In the genomic region with DNA sequence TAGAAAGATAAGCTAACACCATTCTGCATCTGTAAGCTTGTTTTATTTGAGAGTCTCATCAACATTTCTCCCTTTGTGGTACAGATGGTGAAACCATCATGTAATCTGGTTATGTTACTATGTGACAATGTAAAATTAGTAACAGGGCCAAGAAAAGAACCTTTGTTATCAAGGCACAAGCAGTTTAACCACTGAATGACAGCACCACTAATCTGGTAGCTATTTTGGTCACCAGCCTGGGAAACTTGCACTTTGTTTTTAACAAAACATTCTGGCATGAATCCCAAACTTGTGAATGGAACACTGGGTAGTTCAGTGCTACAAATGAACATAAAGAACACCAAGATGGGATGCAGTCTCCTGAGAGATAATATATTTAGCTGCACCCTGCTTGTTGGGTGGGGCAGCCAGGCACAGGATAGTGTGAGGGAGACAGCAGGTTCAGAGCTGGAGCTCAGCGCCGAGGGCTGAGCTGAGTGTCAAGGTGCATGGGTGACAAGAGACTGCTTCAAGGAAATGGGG, we compare ENCODE assay signal across 11 mouse cellular contexts. TPM values are rescaled to one million over a fixed set of nuclear protein-coding genes. Genes with fewer than 3 reads are reported as not detected.
A peak's percentile ranks its signal among the peaks of the same experiment; 100 is the strongest.
DNase-seq lines count a peak whose midpoint lies in the region; ATAC-seq and TF ChIP-seq lines count a peak whose summit lies in the region.
"Had no signal": no experiment of that assay in that cellular context is flagged by ENCODE, and none has a peak within 500 bp of the region (broad histone marks: within the 10 kb centered on the region; RNA-seq: fewer than 3 reads in every experiment).

No protein-coding gene starts in this region.

- no peak for ATAC-seq in embryonic facial prominence, embryonic 13.5 days (ENCODE audit: insufficient number of reproducible peaks, insufficient read depth, low FRiP score, low TSS enrichment, low read depth)
- ATAC-seq in embryonic facial prominence, embryonic 15.5 days (ENCODE audit: insufficient number of reproducible peaks, low FRiP score, low TSS enrichment, low read depth), result no peak
- ATAC-seq in liver, embryonic 15.5 days (ENCODE audit: insufficient read depth), result no peak

- H3K27me3 ChIP-seq in embryonic facial prominence, embryonic 13.5 days, result no peaks in the 10 kb centered on the region
- no peaks in the 10 kb centered on the region for H3K27me3 ChIP-seq in embryonic facial prominence, embryonic 10.5 days (replicated peaks; ENCODE audit: low read depth, poor library complexity, severe bottlenecking)
- no peaks in the 10 kb centered on the region for H3K27me3 ChIP-seq in embryonic facial prominence, embryonic 15.5 days
- H3K27me3 ChIP-seq in liver, embryonic 15.5 days, result no peaks in the 10 kb centered on the region

- H3K27ac ChIP-seq in embryonic facial prominence, embryonic 13.5 days, result peak overlapping the region; percentile 44
- H3K27ac ChIP-seq in embryonic facial prominence, embryonic 10.5 days (replicated peaks), result no peak overlapping the region
- peak overlapping the region; percentile 47; the same call in 1 of the 2 replicates for H3K27ac ChIP-seq in left cerebral cortex, adult 2 months
- peak overlapping the region; percentile 2; the same call in 1 of the 2 replicates for H3K27ac ChIP-seq in embryonic facial prominence, embryonic 15.5 days (replicated peaks)
- 0 out of 2 replicates have a peak overlapping the region, but pooled peaks have one; percentile 1 for H3K27ac ChIP-seq in liver, embryonic 15.5 days (replicated peaks)

- no peaks in the 10 kb centered on the region for H3K9me3 ChIP-seq in embryonic facial prominence, embryonic 13.5 days
- H3K9me3 ChIP-seq in embryonic facial prominence, embryonic 10.5 days, result no peaks in the 10 kb centered on the region
- H3K9me3 ChIP-seq in embryonic facial prominence, embryonic 15.5 days (replicated peaks), result no peaks in the 10 kb centered on the region
- H3K9me3 ChIP-seq in liver, embryonic 15.5 days (replicated peaks), result no peaks in the 10 kb centered on the region

- 80% methylated on average over 2 of the region's 2 CpGs for WGBS in embryonic facial prominence, embryonic 13.5 days
- WGBS in embryonic facial prominence, embryonic 10.5 days, result 78% methylated on average over 2 of the region's 2 CpGs
- WGBS in embryonic facial prominence, embryonic 15.5 days, result 76% methylated on average over 2 of the region's 2 CpGs
- 30% methylated on average over 2 of the region's 2 CpGs for WGBS in liver, embryonic 15.5 days (ENCODE audit: insufficient replicate concordance)

- no peak for TF ChIP-seq CTCF in left cerebral cortex, adult 2 months (IDR thresholded peaks at IDR 0.05)

- DNase-seq in embryonic facial prominence, embryonic 10.5 days (ENCODE audit: low spot score), result no peak
- DNase-seq in left cerebral cortex, adult 2 months (ENCODE audit: extremely low spot score in 1 of 2, low spot score in 2 of 2), result no peak
- no peak for DNase-seq in left cerebral cortex, adult 18-20 months (ENCODE audit: low spot score in 2 of 2)
- DNase-seq in natural killer cell, adult 2 months (ENCODE audit: low spot score in 2 of 2), result no peak
- no peak for DNase-seq in embryo, embryonic 11 days

- intact Hi-C loops in left cerebral cortex, adult 2 months (cut with DNase I), result no loop called here

- H3K36me3 ChIP-seq in embryonic facial prominence, embryonic 13.5 days, result peaks cover 31% of the 10 kb centered on the region
- peaks cover 39% of the 10 kb centered on the region for H3K36me3 ChIP-seq in embryonic facial prominence, embryonic 10.5 days (replicated peaks)
- H3K36me3 ChIP-seq in embryonic facial prominence, embryonic 15.5 days, result peaks cover 21% of the 10 kb centered on the region
- peaks cover 5% of the 10 kb centered on the region; the same call in 1 of the 2 replicates for H3K36me3 ChIP-seq in liver, embryonic 15.5 days (replicated peaks)

- H3K4me2 ChIP-seq in embryonic facial prominence, embryonic 13.5 days, result no peak overlapping the region
- H3K4me2 ChIP-seq in embryonic facial prominence, embryonic 15.5 days (replicated peaks), result no peak overlapping the region
- H3K4me2 ChIP-seq in liver, embryonic 15.5 days, result no peak overlapping the region

- peaks cover 5% of the 10 kb centered on the region; the same call in 1 of the 2 replicates for H3K4me1 ChIP-seq in embryonic facial prominence, embryonic 13.5 days
- H3K4me1 ChIP-seq in embryonic facial prominence, embryonic 10.5 days, result no peaks in the 10 kb centered on the region
- H3K4me1 ChIP-seq in embryonic facial prominence, embryonic 15.5 days, result no peaks in the 10 kb centered on the region; the same call in 1 of the 2 replicates
- H3K4me1 ChIP-seq in liver, embryonic 15.5 days (replicated peaks), result peaks cover 3% of the 10 kb centered on the region; the same call in 1 of the 2 replicates

- H3K4me3 ChIP-seq in embryonic facial prominence, embryonic 13.5 days, result no peak overlapping the region
- H3K4me3 ChIP-seq in embryonic facial prominence, embryonic 10.5 days, result no peak overlapping the region
- H3K4me3 ChIP-seq in left cerebral cortex, adult 2 months, result no peak overlapping the region
- no peak overlapping the region for H3K4me3 ChIP-seq in embryonic facial prominence, embryonic 15.5 days (replicated peaks)
- no peak overlapping the region for H3K4me3 ChIP-seq in liver, embryonic 15.5 days (replicated peaks)

- H3K9ac ChIP-seq in embryonic facial prominence, embryonic 13.5 days, result no peak overlapping the region
- no peak overlapping the region for H3K9ac ChIP-seq in embryonic facial prominence, embryonic 15.5 days
- H3K9ac ChIP-seq in liver, embryonic 15.5 days, result no peak overlapping the region

RNA-seq across cellular contexts. Expression of gene Fyttd1, which starts 23.2 kb away (rescaled TPM):
- polyA plus RNA-seq in embryonic facial prominence, embryonic 13.5 days (2015; fragmentation: Nextera tagmentation; extraction: Ambion mirVana), result 108 and 114 TPM in 2 replicates
- 102 and 104 TPM in 2 replicates for polyA plus RNA-seq in embryonic facial prominence, embryonic 10.5 days (2016; fragmentation: Nextera tagmentation; extraction: Ambion mirVana)
- total RNA-seq in left cerebral cortex, adult 2 months (2021), result 100 to 1,000 TPM; 112 to 119 TPM
- 100 to 1,000 TPM; 110 to 118 TPM for total RNA-seq in left cerebral cortex, adult 18-20 months (2021)
- polyA plus RNA-seq in embryonic facial prominence, embryonic 15.5 days (2015; fragmentation: Nextera tagmentation; extraction: Ambion mirVana), result 90.0 and 99.3 TPM in 2 replicates
- 21.0 and 26.8 TPM in 2 replicates for polyA plus RNA-seq in liver, embryonic 15.5 days (2015; fragmentation: Nextera tagmentation; extraction: Ambion mirVana)

RNA-seq across cellular contexts. Expression of gene Rubcn, which starts 23.5 kb away (rescaled TPM):
- 16.0 and 20.3 TPM in 2 replicates for polyA plus RNA-seq in embryonic facial prominence, embryonic 13.5 days (2015; fragmentation: Nextera tagmentation; extraction: Ambion mirVana)
- 17.7 and 19.9 TPM in 2 replicates for polyA plus RNA-seq in embryonic facial prominence, embryonic 10.5 days (2016; fragmentation: Nextera tagmentation; extraction: Ambion mirVana)
- 10 to 100 TPM; 69.8 to 73.7 TPM for total RNA-seq in left cerebral cortex, adult 2 months (2021)
- 10 to 100 TPM; 70.2 to 71.9 TPM for total RNA-seq in left cerebral cortex, adult 18-20 months (2021)
- 22.8 and 23.7 TPM in 2 replicates for polyA plus RNA-seq in embryonic facial prominence, embryonic 15.5 days (2015; fragmentation: Nextera tagmentation; extraction: Ambion mirVana)
- 5.0 and 5.8 TPM in 2 replicates for polyA plus RNA-seq in liver, embryonic 15.5 days (2015; fragmentation: Nextera tagmentation; extraction: Ambion mirVana)

RNA-seq across cellular contexts. Expression of gene Smbd1, which starts 43.8 kb away (rescaled TPM):
- not detected in 2 replicates for polyA plus RNA-seq in embryonic facial prominence, embryonic 13.5 days (2015; fragmentation: Nextera tagmentation; extraction: Ambion mirVana)
- polyA plus RNA-seq in embryonic facial prominence, embryonic 10.5 days (2016; fragmentation: Nextera tagmentation; extraction: Ambion mirVana), result not detected in 2 replicates
- total RNA-seq in left cerebral cortex, adult 2 months (2021), result not detected
- total RNA-seq in left cerebral cortex, adult 18-20 months (2021), result not detected
- polyA plus RNA-seq in embryonic facial prominence, embryonic 15.5 days (2015; fragmentation: Nextera tagmentation; extraction: Ambion mirVana), result not detected in 2 replicates
- polyA plus RNA-seq in liver, embryonic 15.5 days (2015; fragmentation: Nextera tagmentation; extraction: Ambion mirVana), result 0.18 TPM in 1 of 2 replicates, not detected in the other
- total RNA-seq: adrenal gland, postnatal 4 days; gastrocnemius, postnatal 4 days had no signal
- polyA plus RNA-seq: liver, embryonic 16.5 days had no signal

RNA-seq across cellular contexts. Expression of gene Muc20, which starts 56.9 kb away (rescaled TPM):
- polyA plus RNA-seq in embryonic facial prominence, embryonic 13.5 days (2015; fragmentation: Nextera tagmentation; extraction: Ambion mirVana), result not detected in 2 replicates
- not detected in 2 replicates for polyA plus RNA-seq in embryonic facial prominence, embryonic 10.5 days (2016; fragmentation: Nextera tagmentation; extraction: Ambion mirVana)
- total RNA-seq in left cerebral cortex, adult 2 months (2021), result not detected
- not detected for total RNA-seq in left cerebral cortex, adult 18-20 months (2021)
- polyA plus RNA-seq in embryonic facial prominence, embryonic 15.5 days (2015; fragmentation: Nextera tagmentation; extraction: Ambion mirVana), result 0.55 and 1.2 TPM in 2 replicates
- polyA plus RNA-seq in liver, embryonic 15.5 days (2015; fragmentation: Nextera tagmentation; extraction: Ambion mirVana), result 0.10 TPM in 1 of 2 replicates, not detected in the other
- polyA plus RNA-seq: liver, embryonic 16.5 days had no signal

RNA-seq across cellular contexts. Expression of gene Lrch3, which starts 59.8 kb away (rescaled TPM):
- polyA plus RNA-seq in embryonic facial prominence, embryonic 13.5 days (2015; fragmentation: Nextera tagmentation; extraction: Ambion mirVana), result 32.7 and 34.1 TPM in 2 replicates
- 31.4 and 32.3 TPM in 2 replicates for polyA plus RNA-seq in embryonic facial prominence, embryonic 10.5 days (2016; fragmentation: Nextera tagmentation; extraction: Ambion mirVana)
- 10 to 100 TPM; 37.7 to 39.3 TPM for total RNA-seq in left cerebral cortex, adult 2 months (2021)
- total RNA-seq in left cerebral cortex, adult 18-20 months (2021), result 10 to 100 TPM; 36.3 to 40.1 TPM
- polyA plus RNA-seq in embryonic facial prominence, embryonic 15.5 days (2015; fragmentation: Nextera tagmentation; extraction: Ambion mirVana), result 20.5 and 22.2 TPM in 2 replicates
- 5.7 and 6.2 TPM in 2 replicates for polyA plus RNA-seq in liver, embryonic 15.5 days (2015; fragmentation: Nextera tagmentation; extraction: Ambion mirVana)
